Mouse (Mus musculus): ENCODE measurements at regions not wholly inside any gene's neighbourhood (a gene's known extent, or its start where the extent isn't known, plus 50 kb on each side); places are given as distances from the start of the nearest gene placed in this dataset.

- Histone ChIP-seq H3K9me3 (ENCODE audit: control insufficient read depth, low read length) (no peaks in the 10 kb centered on the region), H3K4me2 (ENCODE audit: low read depth, low read length, severe bottlenecking) (no peak overlapping the region), H3K36me3 (ENCODE audit: control insufficient read depth, insufficient read depth, low read length) (no peaks in the 10 kb centered on the region), H3K4me3 (ENCODE audit: low read depth, low read length) (no peak overlapping the region), H3K27ac (ENCODE audit: low read depth, low read length) (no peak overlapping the region), H3K4me1 (replicated peaks; ENCODE audit: control insufficient read depth, insufficient read depth, low read length) (no peaks in the 10 kb centered on the region), H3K9ac (ENCODE audit: low read length) (no peak overlapping the region), H3K27me3 (ENCODE audit: control insufficient read depth, insufficient read depth, low read length) (no peaks in the 10 kb centered on the region)
- no peak for DNase-seq (ENCODE audit: low spot score)
- no peak for ATAC-seq (replicated peaks; ENCODE audit: low FRiP score)
- 79% methylated on average over 5 of the region's 5 CpGs for WGBS
Observed at GRCm38 (mm10) chr15:36927436-36927835, 80.1 kb downstream of the Zfp706 start.

GRCm38 (mm10) chr15:36924171-36924570, 83.4 kb downstream of the Zfp706 start:
- ATAC-seq (replicated peaks; ENCODE audit: low FRiP score): no peak
- no peaks in the 10 kb centered on the region for H3K9me3 ChIP-seq (ENCODE audit: control insufficient read depth, low read length)
- H3K27ac ChIP-seq (ENCODE audit: low read depth, low read length): no peak overlapping the region
- 88% methylated on average over 6 of the region's 6 CpGs for WGBS
- H3K36me3 ChIP-seq (ENCODE audit: control insufficient read depth, insufficient read depth, low read length): no peaks in the 10 kb centered on the region
- no peak overlapping the region for H3K4me2 ChIP-seq (ENCODE audit: low read depth, low read length, severe bottlenecking)
- no peak for DNase-seq (ENCODE audit: low spot score)
- H3K4me3 ChIP-seq (ENCODE audit: low read depth, low read length): no peak overlapping the region
- no peak overlapping the region for H3K9ac ChIP-seq (ENCODE audit: low read length)
- H3K4me1 ChIP-seq (replicated peaks; ENCODE audit: control insufficient read depth, insufficient read depth, low read length): no peaks in the 10 kb centered on the region
- no peaks in the 10 kb centered on the region for H3K27me3 ChIP-seq (ENCODE audit: control insufficient read depth, insufficient read depth, low read length)

GRCm38 (mm10) chr15:36921384-36921783, 86.2 kb downstream of the Zfp706 start:
- Histone ChIP-seq H3K27me3 (ENCODE audit: control insufficient read depth, insufficient read depth, low read length) (no peaks in the 10 kb centered on the region), H3K27ac (ENCODE audit: low read depth, low read length) (no peak overlapping the region), H3K4me1 (replicated peaks; ENCODE audit: control insufficient read depth, insufficient read depth, low read length) (no peaks in the 10 kb centered on the region), H3K36me3 (ENCODE audit: control insufficient read depth, insufficient read depth, low read length) (no peaks in the 10 kb centered on the region), H3K9me3 (ENCODE audit: control insufficient read depth, low read length) (no peaks in the 10 kb centered on the region), H3K9ac (ENCODE audit: low read length) (no peak overlapping the region), H3K4me2 (ENCODE audit: low read depth, low read length, severe bottlenecking) (no peak overlapping the region), H3K4me3 (ENCODE audit: low read depth, low read length) (no peak overlapping the region)
- ATAC-seq (replicated peaks; ENCODE audit: low FRiP score): no peak
- WGBS: 43% methylated on average over 3 of the region's 3 CpGs
- DNase-seq (ENCODE audit: low spot score): no peak

GRCm38 (mm10) chr15:36920886-36921285, 86.7 kb downstream of the Zfp706 start:
- Histone ChIP-seq H3K9ac (ENCODE audit: low read length) (no peak overlapping the region), H3K27ac (ENCODE audit: low read depth, low read length) (no peak overlapping the region), H3K4me1 (replicated peaks; ENCODE audit: control insufficient read depth, insufficient read depth, low read length) (no peaks in the 10 kb centered on the region), H3K36me3 (ENCODE audit: control insufficient read depth, insufficient read depth, low read length) (no peaks in the 10 kb centered on the region), H3K4me2 (ENCODE audit: low read depth, low read length, severe bottlenecking) (no peak overlapping the region), H3K9me3 (ENCODE audit: control insufficient read depth, low read length) (no peaks in the 10 kb centered on the region), H3K27me3 (ENCODE audit: control insufficient read depth, insufficient read depth, low read length) (no peaks in the 10 kb centered on the region), H3K4me3 (ENCODE audit: low read depth, low read length) (no peak overlapping the region)
- DNase-seq (ENCODE audit: low spot score) (no peak), ATAC-seq (replicated peaks; ENCODE audit: low FRiP score) (no peak)

- no peaks in the 10 kb centered on the region for H3K27me3 ChIP-seq (ENCODE audit: control insufficient read depth, insufficient read depth, low read length)
- ATAC-seq (replicated peaks; ENCODE audit: low FRiP score): no peak
Observed at GRCm38 (mm10) chr15:36919704-36920103, 87.9 kb downstream of the Zfp706 start.

GRCm38 (mm10) chr15:36919209-36919608, 88.4 kb downstream of the Zfp706 start:
- H3K27ac ChIP-seq (ENCODE audit: low read depth, low read length): no peak overlapping the region
- H3K27me3 ChIP-seq (ENCODE audit: control insufficient read depth, insufficient read depth, low read length): no peaks in the 10 kb centered on the region
- H3K4me2 ChIP-seq (ENCODE audit: low read depth, low read length, severe bottlenecking): no peak overlapping the region
- DNase-seq (ENCODE audit: low spot score): no peak
- H3K9me3 ChIP-seq (ENCODE audit: control insufficient read depth, low read length): no peaks in the 10 kb centered on the region
- H3K4me1 ChIP-seq (replicated peaks; ENCODE audit: control insufficient read depth, insufficient read depth, low read length): no peaks in the 10 kb centered on the region
- no peaks in the 10 kb centered on the region for H3K36me3 ChIP-seq (ENCODE audit: control insufficient read depth, insufficient read depth, low read length)
- H3K4me3 ChIP-seq (ENCODE audit: low read depth, low read length): no peak overlapping the region
- H3K9ac ChIP-seq (ENCODE audit: low read length): no peak overlapping the region
- 88% methylated on average over 4 of the region's 4 CpGs for WGBS
- ATAC-seq (replicated peaks; ENCODE audit: low FRiP score): no peak

More at GRCm38 (mm10) chr15:36919704-36920103, 87.9 kb downstream of the Zfp706 start:
- no peak overlapping the region for H3K4me2 ChIP-seq (ENCODE audit: low read depth, low read length, severe bottlenecking)
- no peaks in the 10 kb centered on the region for H3K4me1 ChIP-seq (replicated peaks; ENCODE audit: control insufficient read depth, insufficient read depth, low read length)
- H3K27ac ChIP-seq (ENCODE audit: low read depth, low read length): no peak overlapping the region
- no peak overlapping the region for H3K4me3 ChIP-seq (ENCODE audit: low read depth, low read length)
- no peaks in the 10 kb centered on the region for H3K36me3 ChIP-seq (ENCODE audit: control insufficient read depth, insufficient read depth, low read length)
- DNase-seq (ENCODE audit: low spot score): no peak
- 91% methylated on average over 5 of the region's 5 CpGs for WGBS
- no peak overlapping the region for H3K9ac ChIP-seq (ENCODE audit: low read length)
- H3K9me3 ChIP-seq (ENCODE audit: control insufficient read depth, low read length): no peaks in the 10 kb centered on the region

GRCm38 (mm10) chr15:36916998-36917397, 90.6 kb downstream of the Zfp706 start:
- H3K9ac ChIP-seq (ENCODE audit: low read length): no peak overlapping the region
- no peaks in the 10 kb centered on the region for H3K36me3 ChIP-seq (ENCODE audit: control insufficient read depth, insufficient read depth, low read length)
- H3K4me2 ChIP-seq (ENCODE audit: low read depth, low read length, severe bottlenecking): no peak overlapping the region
- H3K27ac ChIP-seq (ENCODE audit: low read depth, low read length): no peak overlapping the region
- H3K4me1 ChIP-seq (replicated peaks; ENCODE audit: control insufficient read depth, insufficient read depth, low read length): no peaks in the 10 kb centered on the region
- H3K27me3 ChIP-seq (ENCODE audit: control insufficient read depth, insufficient read depth, low read length): no peaks in the 10 kb centered on the region
- no peaks in the 10 kb centered on the region for H3K9me3 ChIP-seq (ENCODE audit: control insufficient read depth, low read length)
- ATAC-seq (replicated peaks; ENCODE audit: low FRiP score): no peak
- WGBS: 80% methylated on average over 4 of the region's 4 CpGs
- no peak overlapping the region for H3K4me3 ChIP-seq (ENCODE audit: low read depth, low read length)
- DNase-seq (ENCODE audit: low spot score): no peak

- DNase-seq (ENCODE audit: low spot score): no peak
- Histone ChIP-seq H3K4me1 (replicated peaks; ENCODE audit: control insufficient read depth, insufficient read depth, low read length) (no peaks in the 10 kb centered on the region), H3K27ac (ENCODE audit: low read depth, low read length) (no peak overlapping the region), H3K9ac (ENCODE audit: low read length) (no peak overlapping the region), H3K9me3 (ENCODE audit: control insufficient read depth, low read length) (no peaks in the 10 kb centered on the region), H3K4me3 (ENCODE audit: low read depth, low read length) (no peak overlapping the region), H3K27me3 (ENCODE audit: control insufficient read depth, insufficient read depth, low read length) (no peaks in the 10 kb centered on the region), H3K4me2 (ENCODE audit: low read depth, low read length, severe bottlenecking) (no peak overlapping the region), H3K36me3 (ENCODE audit: control insufficient read depth, insufficient read depth, low read length) (no peaks in the 10 kb centered on the region)
- ATAC-seq (replicated peaks; ENCODE audit: low FRiP score): no peak
- WGBS: 88% methylated on average over 11 of the region's 11 CpGs
Observed at GRCm38 (mm10) chr15:36914239-36915100, 93.1 kb downstream of the Zfp706 start.

- ATAC-seq (replicated peaks; ENCODE audit: low FRiP score) (no peak), DNase-seq (ENCODE audit: low spot score) (no peak)
- Histone ChIP-seq H3K27ac (ENCODE audit: low read depth, low read length) (no peak overlapping the region), H3K9ac (ENCODE audit: low read length) (no peak overlapping the region), H3K4me2 (ENCODE audit: low read depth, low read length, severe bottlenecking) (no peak overlapping the region), H3K36me3 (ENCODE audit: control insufficient read depth, insufficient read depth, low read length) (no peaks in the 10 kb centered on the region), H3K4me3 (ENCODE audit: low read depth, low read length) (no peak overlapping the region), H3K9me3 (ENCODE audit: control insufficient read depth, low read length) (no peaks in the 10 kb centered on the region), H3K27me3 (ENCODE audit: control insufficient read depth, insufficient read depth, low read length) (no peaks in the 10 kb centered on the region), H3K4me1 (replicated peaks; ENCODE audit: control insufficient read depth, insufficient read depth, low read length) (no peaks in the 10 kb centered on the region)
- WGBS: 87% methylated on average over 7 of the region's 7 CpGs
Observed at GRCm38 (mm10) chr15:36913308-36913707, 94.3 kb downstream of the Zfp706 start.
